Mouse (Mus musculus): ENCODE results near the gene Ovca2.

DNA sequence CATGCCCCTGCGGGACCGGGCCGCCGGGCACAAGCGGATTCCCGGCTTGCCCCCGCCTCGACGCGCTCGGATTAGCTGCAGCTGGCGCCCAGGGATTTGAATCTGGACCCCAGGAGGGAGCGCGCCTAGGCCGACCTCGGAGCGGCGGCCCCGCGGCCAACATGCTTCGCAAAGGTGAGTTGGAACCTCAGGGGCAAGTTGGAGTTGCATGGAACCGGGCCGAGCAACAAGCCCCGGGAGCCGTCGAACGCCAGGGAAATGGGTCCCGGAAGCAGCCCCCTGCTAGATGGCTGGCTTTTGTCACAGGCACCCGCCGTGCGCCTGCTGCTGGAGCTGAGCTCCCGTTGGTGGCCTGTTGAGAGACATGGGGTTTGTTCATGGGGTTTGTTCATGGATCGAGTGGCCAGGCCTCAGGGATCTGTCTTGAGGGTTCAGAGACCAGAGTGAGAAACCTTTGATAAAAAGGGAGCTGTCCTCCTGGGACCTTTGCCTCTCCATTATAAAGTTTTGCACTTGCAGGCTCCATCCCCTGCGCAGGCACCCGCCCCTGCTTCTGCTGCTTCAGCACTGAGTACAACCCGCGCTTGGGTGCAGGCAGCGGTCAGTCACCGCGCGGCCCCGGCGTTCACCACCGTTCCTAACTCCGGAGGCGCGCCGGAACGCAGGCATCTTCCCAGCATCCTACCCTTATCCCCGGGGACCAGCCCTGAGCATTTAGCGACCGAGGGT lies 15.7 kb upstream of the Ovca2 start:
- TF ChIP-seq CTCF (IDR thresholded peaks at IDR 0.05; ENCODE audit: borderline replicate concordance, control insufficient read depth, extremely low read depth, insufficient read depth, low read length, poor library complexity) (no peak), POLR2A (IDR thresholded peaks at IDR 0.05; ENCODE audit: control insufficient read depth, extremely low read depth, insufficient read depth, low read length, poor library complexity) (no peak)

Measured in thymus, adult 2 months (tissue).